Mouse (Mus musculus) left cerebral cortex, adult 11 months (tissue): Measurements from ENCODE around the gene Gstt1.
"Not testable (repeated sequence)": the region's sequence is repeated elsewhere in the genome, so short reads cannot be mapped to it uniquely, and the experiment has no call there.

Experiments
- DNase-seq: peaks from one replicate; pipeline ENCODE4 v3.0.0; 2022; ENCODE audit warnings: low spot score

Gstt1 gene

GRCm38 (mm10) chr10:75798176-75798696, at the start of gene Gstt1:
Gene Gstt1, minus strand, starts transcription at chr10:75798584.
- DNase-seq = no peak

GRCm38 (mm10) chr10:75845306-75845930, 47.0 kb upstream of the Gstt1 start:
- no peak for DNase-seq

- no peak for DNase-seq
These were observed 46.4 kb upstream of the Gstt1 start for GRCm38 (mm10) chr10:75844800-75845199.

GRCm38 (mm10) chr10:75843898-75844297, 45.5 kb upstream of the Gstt1 start:
- DNase-seq = not testable (repeated sequence)

GRCm38 (mm10) chr10:75839092-75839491, 40.7 kb upstream of the Gstt1 start:
- no peak for DNase-seq

- peak; percentile 86 for DNase-seq
These were observed 38.9 kb upstream of the Gstt1 start, which contains the start of gene Gstt2 for GRCm38 (mm10) chr10:75837248-75837759. Gene Gstt2, minus strand, starts transcription at chr10:75837424.

- DNase-seq = no peak
These were observed 37.6 kb upstream of the Gstt1 start for GRCm38 (mm10) chr10:75835761-75836531.

GRCm38 (mm10) chr10:75835307-75835706, 36.9 kb upstream of the Gstt1 start:
- DNase-seq = no peak

- DNase-seq = no peak
These were observed 36.3 kb upstream of the Gstt1 start for GRCm38 (mm10) chr10:75834721-75835120.

- no peak for DNase-seq
These were observed 35.9 kb upstream of the Gstt1 start for GRCm38 (mm10) chr10:75834250-75834649.

- DNase-seq = no peak
These were observed 35.2 kb upstream of the Gstt1 start for GRCm38 (mm10) chr10:75833456-75834080.

- DNase-seq = no peak
These were observed 34.0 kb upstream of the Gstt1 start for GRCm38 (mm10) chr10:75832272-75832895.

GRCm38 (mm10) chr10:75830275-75830670, 31.9 kb upstream of the Gstt1 start:
- no peak for DNase-seq

GRCm38 (mm10) chr10:75829529-75830274, 31.3 kb upstream of the Gstt1 start:
- DNase-seq = no peak

- DNase-seq = no peak
These were observed 30.1 kb upstream of the Gstt1 start for GRCm38 (mm10) chr10:75828500-75828931.

- no peak for DNase-seq
These were observed 29.4 kb upstream of the Gstt1 start for GRCm38 (mm10) chr10:75827668-75828360.

- DNase-seq = no peak
These were observed 26.1 kb upstream of the Gstt1 start for GRCm38 (mm10) chr10:75824530-75824929.

GRCm38 (mm10) chr10:75823782-75824181, 25.4 kb upstream of the Gstt1 start:
- DNase-seq = no peak

GRCm38 (mm10) chr10:75822443-75822842, 24.1 kb upstream of the Gstt1 start, which contains the start of gene Gstt4:
Gene Gstt4, minus strand, starts transcription at chr10:75822543.
- no peak for DNase-seq

- no peak for DNase-seq
These were observed 21.5 kb upstream of the Gstt1 start for GRCm38 (mm10) chr10:75819882-75820281.

GRCm38 (mm10) chr10:75818641-75819040, 20.3 kb upstream of the Gstt1 start:
- no peak for DNase-seq
